Mouse (Mus musculus): ENCODE results near the gene Cox10. TPM values are rescaled to one million over a fixed set of nuclear protein-coding genes. Genes with fewer than 3 reads are reported as not detected.

Cox10 gene
- polyA plus RNA-seq, 1 experiment, result 18.5 TPM

DNA sequence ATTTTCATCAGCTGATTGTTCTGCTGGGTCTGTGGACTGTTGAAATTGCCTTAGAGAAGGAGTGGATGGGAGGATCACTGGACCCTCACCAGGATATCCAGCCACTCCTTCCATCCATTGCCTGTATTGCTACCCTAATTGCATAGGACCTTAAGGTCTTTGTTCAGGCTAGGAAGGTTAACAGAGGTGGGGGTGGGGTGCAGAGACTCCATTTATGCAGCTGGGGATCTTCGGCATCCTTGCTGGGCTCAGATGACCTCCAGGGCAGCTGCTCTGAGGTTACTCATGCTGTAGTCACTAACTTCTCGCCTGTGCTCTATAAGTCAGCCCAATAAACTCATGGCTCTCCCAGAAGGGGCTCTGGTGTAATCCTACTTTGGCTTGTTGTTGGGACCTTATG is 10.4 kb upstream of the Cox10 start:
- Histone ChIP-seq H3K4me1 (ENCODE audit: control insufficient read depth, insufficient read depth, low read length) (no peaks in the 10 kb centered on the region), H3K27ac (ENCODE audit: insufficient read depth, low read length) (no peak overlapping the region), H3K4me3 (ENCODE audit: insufficient read depth, low read length) (no peak overlapping the region)
- TF ChIP-seq CTCF (IDR thresholded peaks at IDR 0.05; ENCODE audit: extremely low read depth, insufficient read depth, low read length), result no peak

DNA sequence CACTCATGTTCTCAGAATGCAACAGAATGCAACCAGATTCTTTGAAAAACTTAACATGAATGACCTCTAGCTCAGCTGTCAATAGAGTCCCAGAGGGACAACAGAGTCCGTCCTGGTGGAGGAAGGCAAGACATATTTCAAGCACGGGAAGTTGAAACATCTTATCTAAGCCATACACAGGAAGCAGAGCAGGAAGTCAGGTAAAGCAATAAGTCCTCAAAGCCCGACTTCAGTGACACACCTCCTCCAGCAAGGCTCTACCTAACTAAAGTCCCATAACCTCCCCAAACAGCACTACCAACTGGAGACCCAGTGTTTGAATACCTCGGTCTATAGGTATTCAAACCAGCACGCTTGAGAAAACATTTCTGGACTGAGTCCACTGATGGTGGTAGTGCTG is 6.6 kb upstream of the Cox10 start:
- no peak overlapping the region for H3K27ac ChIP-seq (ENCODE audit: insufficient read depth, low read length)
- no peaks in the 10 kb centered on the region for H3K4me1 ChIP-seq (ENCODE audit: control insufficient read depth, insufficient read depth, low read length)
- TF ChIP-seq POLR2A (IDR thresholded peaks at IDR 0.05; ENCODE audit: extremely low read depth, insufficient read depth, low read length), result no peak
- no peak for TF ChIP-seq CTCF (IDR thresholded peaks at IDR 0.05; ENCODE audit: extremely low read depth, insufficient read depth, low read length)
- no peak overlapping the region for H3K4me3 ChIP-seq (ENCODE audit: insufficient read depth, low read length)

- Histone ChIP-seq H3K4me1 (ENCODE audit: control insufficient read depth, insufficient read depth, low read length) (peaks cover 2% of the 10 kb centered on the region), H3K27ac (ENCODE audit: insufficient read depth, low read length) (peak overlapping the region; percentile 70), H3K4me3 (ENCODE audit: insufficient read depth, low read length) (peak overlapping the region; percentile 98)
- no peak for TF ChIP-seq POLR2A (IDR thresholded peaks at IDR 0.05; ENCODE audit: extremely low read depth, insufficient read depth, low read length)
- no peak for TF ChIP-seq CTCF (IDR thresholded peaks at IDR 0.05; ENCODE audit: extremely low read depth, insufficient read depth, low read length)
Observed at GRCm38 (mm10) chr11:64079727-64080081, 436 bp upstream of the Cox10 start.

- Histone ChIP-seq H3K4me1 (ENCODE audit: control insufficient read depth, insufficient read depth, low read length) (peaks cover 2% of the 10 kb centered on the region), H3K27ac (ENCODE audit: insufficient read depth, low read length) (no peak overlapping the region), H3K4me3 (ENCODE audit: insufficient read depth, low read length) (no peak overlapping the region)
- TF ChIP-seq POLR2A (IDR thresholded peaks at IDR 0.05; ENCODE audit: extremely low read depth, insufficient read depth, low read length) (no peak), CTCF (IDR thresholded peaks at IDR 0.05; ENCODE audit: extremely low read depth, insufficient read depth, low read length) (no peak)
Observed at GRCm38 (mm10) chr11:64076212-64076611, 3.1 kb downstream of the Cox10 start.

- no peak overlapping the region for H3K4me3 ChIP-seq (ENCODE audit: insufficient read depth, low read length)
- H3K4me1 ChIP-seq (ENCODE audit: control insufficient read depth, insufficient read depth, low read length), result peaks cover 2% of the 10 kb centered on the region
- no peak overlapping the region for H3K27ac ChIP-seq (ENCODE audit: insufficient read depth, low read length)
- TF ChIP-seq CTCF (IDR thresholded peaks at IDR 0.05; ENCODE audit: extremely low read depth, insufficient read depth, low read length), result no peak
- TF ChIP-seq POLR2A (IDR thresholded peaks at IDR 0.05; ENCODE audit: extremely low read depth, insufficient read depth, low read length), result no peak
Observed at GRCm38 (mm10) chr11:64073379-64073778, 5.9 kb downstream of the Cox10 start.

DNA sequence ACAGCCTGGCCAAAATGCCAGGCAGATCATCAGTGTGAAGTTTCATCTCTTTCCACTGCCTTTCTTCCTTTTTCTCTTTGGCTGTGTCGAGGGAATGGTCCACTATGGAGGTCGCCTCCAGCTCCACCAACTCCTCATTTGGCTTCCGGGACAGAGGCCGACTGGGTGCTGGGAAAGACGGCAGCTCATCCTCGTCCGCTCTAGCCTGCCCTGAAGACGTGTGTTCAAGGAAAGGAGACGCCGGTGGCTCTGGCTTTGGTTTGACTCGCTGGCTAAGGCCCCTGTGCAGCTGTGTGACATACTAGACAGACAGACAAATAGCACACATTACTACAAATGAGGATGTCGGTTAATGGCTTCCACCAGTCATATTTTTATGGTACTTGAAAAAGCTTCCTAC is 7.7 kb downstream of the Cox10 start:
- Histone ChIP-seq H3K4me3 (ENCODE audit: insufficient read depth, low read length) (no peak overlapping the region), H3K4me1 (ENCODE audit: control insufficient read depth, insufficient read depth, low read length) (no peaks in the 10 kb centered on the region), H3K27ac (ENCODE audit: insufficient read depth, low read length) (no peak overlapping the region)
- TF ChIP-seq CTCF (IDR thresholded peaks at IDR 0.05; ENCODE audit: extremely low read depth, insufficient read depth, low read length) (no peak), POLR2A (IDR thresholded peaks at IDR 0.05; ENCODE audit: extremely low read depth, insufficient read depth, low read length) (no peak)

GRCm38 (mm10) chr11:64066001-64066400 is 13.3 kb downstream of the Cox10 start:
- TF ChIP-seq CTCF (IDR thresholded peaks at IDR 0.05; ENCODE audit: extremely low read depth, insufficient read depth, low read length), result no peak
- no peak for TF ChIP-seq POLR2A (IDR thresholded peaks at IDR 0.05; ENCODE audit: extremely low read depth, insufficient read depth, low read length)
- no peaks in the 10 kb centered on the region for H3K4me1 ChIP-seq (ENCODE audit: control insufficient read depth, insufficient read depth, low read length)
- H3K27ac ChIP-seq (ENCODE audit: insufficient read depth, low read length), result no peak overlapping the region
- H3K4me3 ChIP-seq (ENCODE audit: insufficient read depth, low read length), result no peak overlapping the region

GRCm38 (mm10) chr11:64063130-64063529 is 16.1 kb downstream of the Cox10 start:
- no peaks in the 10 kb centered on the region for H3K4me1 ChIP-seq (ENCODE audit: control insufficient read depth, insufficient read depth, low read length)
- no peak overlapping the region for H3K4me3 ChIP-seq (ENCODE audit: insufficient read depth, low read length)
- H3K27ac ChIP-seq (ENCODE audit: insufficient read depth, low read length), result no peak overlapping the region
- no peak for TF ChIP-seq CTCF (IDR thresholded peaks at IDR 0.05; ENCODE audit: extremely low read depth, insufficient read depth, low read length)
- TF ChIP-seq POLR2A (IDR thresholded peaks at IDR 0.05; ENCODE audit: extremely low read depth, insufficient read depth, low read length), result no peak

DNA sequence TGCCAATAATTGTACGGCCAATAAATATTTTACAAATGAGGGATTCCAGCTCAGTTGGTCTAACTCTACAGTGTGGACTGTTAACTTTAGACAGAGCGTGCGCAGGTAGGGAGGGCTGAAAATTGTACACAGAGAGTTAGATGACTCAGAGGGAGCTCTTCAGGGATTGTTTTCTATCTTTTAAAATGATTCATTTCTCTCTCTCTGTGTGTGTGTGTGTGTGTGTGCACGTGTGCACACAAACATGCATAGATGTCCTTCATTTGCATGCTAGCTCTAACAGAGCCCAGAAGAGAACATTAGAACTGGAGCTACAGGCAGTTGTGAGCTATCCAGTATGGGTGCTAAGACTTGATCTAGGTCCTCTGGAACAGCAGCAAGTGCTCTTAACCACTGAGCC is 17.0 kb downstream of the Cox10 start:
- H3K4me3 ChIP-seq (ENCODE audit: insufficient read depth, low read length), result no peak overlapping the region
- no peak overlapping the region for H3K27ac ChIP-seq (ENCODE audit: insufficient read depth, low read length)
- no peak for TF ChIP-seq CTCF (IDR thresholded peaks at IDR 0.05; ENCODE audit: extremely low read depth, insufficient read depth, low read length)
- no peak for TF ChIP-seq POLR2A (IDR thresholded peaks at IDR 0.05; ENCODE audit: extremely low read depth, insufficient read depth, low read length)
- H3K4me1 ChIP-seq (ENCODE audit: control insufficient read depth, insufficient read depth, low read length), result no peaks in the 10 kb centered on the region

DNA sequence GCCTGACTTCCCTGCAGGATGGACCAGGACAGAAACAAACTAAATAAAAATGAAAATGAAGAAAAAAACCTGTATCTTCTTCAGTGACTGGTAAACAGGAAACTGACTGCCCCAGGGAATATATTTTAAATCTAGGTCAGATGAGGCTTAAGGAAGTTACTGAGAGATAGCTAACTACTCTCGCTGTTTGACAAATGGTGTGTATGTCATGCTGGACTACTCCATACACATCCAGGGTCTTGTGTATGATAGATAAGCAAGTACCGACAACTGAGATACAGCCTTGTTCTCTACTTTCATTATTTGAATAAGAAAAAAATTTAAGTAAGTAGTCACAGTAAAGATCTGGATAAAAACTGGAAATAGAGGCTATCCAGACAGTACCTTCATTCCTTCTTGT is 20.0 kb downstream of the Cox10 start:
- no peaks in the 10 kb centered on the region for H3K4me1 ChIP-seq (ENCODE audit: control insufficient read depth, insufficient read depth, low read length)
- H3K4me3 ChIP-seq (ENCODE audit: insufficient read depth, low read length), result no peak overlapping the region
- H3K27ac ChIP-seq (ENCODE audit: insufficient read depth, low read length), result no peak overlapping the region
- TF ChIP-seq POLR2A (IDR thresholded peaks at IDR 0.05; ENCODE audit: extremely low read depth, insufficient read depth, low read length) (no peak), CTCF (IDR thresholded peaks at IDR 0.05; ENCODE audit: extremely low read depth, insufficient read depth, low read length) (no peak)

GRCm38 (mm10) chr11:64058474-64058873 is 20.8 kb downstream of the Cox10 start:
- Histone ChIP-seq H3K4me1 (ENCODE audit: control insufficient read depth, insufficient read depth, low read length) (no peaks in the 10 kb centered on the region), H3K4me3 (ENCODE audit: insufficient read depth, low read length) (no peak overlapping the region), H3K27ac (ENCODE audit: insufficient read depth, low read length) (no peak overlapping the region)
- TF ChIP-seq POLR2A (IDR thresholded peaks at IDR 0.05; ENCODE audit: extremely low read depth, insufficient read depth, low read length), result no peak
- TF ChIP-seq CTCF (IDR thresholded peaks at IDR 0.05; ENCODE audit: extremely low read depth, insufficient read depth, low read length), result no peak

Data from cortical plate, adult 2 months (tissue).